Mouse (Mus musculus) ES-Bruce4 (cell line): ENCODE measurements around the gene Ntm.

Experiments used
- CTCF ChIP-seq: IDR thresholded peaks from one replicate; pipeline ENCODE4 v1.8.1; 2011; ENCODE audit warnings: low read depth, low read length
- POLR2A ChIP-seq: IDR thresholded peaks from one replicate; pipeline ENCODE4 v1.8.1; 2011; ENCODE audit warnings: low read length; ENCODE audit not compliant: insufficient read depth

DNA sequence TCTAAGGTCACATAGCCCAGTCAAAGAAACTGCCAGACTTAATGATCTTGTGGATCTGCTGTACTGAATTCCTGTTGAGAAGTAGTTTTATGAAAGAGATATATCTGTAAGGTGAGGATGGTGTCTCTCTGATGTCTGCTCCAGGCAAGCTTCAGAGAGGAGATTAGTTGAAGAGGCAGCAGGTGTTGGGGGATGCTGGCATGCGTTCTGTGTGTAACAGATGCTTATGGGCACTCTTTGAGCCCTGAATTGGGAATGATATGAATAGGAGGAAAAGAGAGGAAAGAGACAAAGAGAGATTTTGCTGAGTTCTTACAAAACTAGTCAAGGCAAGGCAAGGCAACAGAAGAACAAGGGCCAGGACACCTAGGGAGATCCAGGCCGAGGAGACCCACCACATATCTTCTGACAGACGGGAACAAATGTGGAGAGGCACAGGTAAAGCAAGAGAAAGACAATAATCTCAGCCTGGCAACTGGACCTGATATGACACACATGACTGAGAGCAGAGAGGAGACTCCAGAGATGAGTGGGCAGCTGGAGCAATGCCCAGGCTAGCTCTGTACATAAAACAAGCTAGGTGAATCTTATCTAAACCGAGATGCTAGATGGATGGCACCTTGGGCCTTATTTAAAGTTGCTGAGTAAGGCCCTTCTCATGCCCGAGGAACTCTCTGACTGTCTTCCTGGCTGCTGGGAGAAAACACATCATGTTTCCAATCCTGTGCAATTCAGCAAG lies 18.4 kb upstream of the Ntm start:
- TF ChIP-seq POLR2A (no peak), CTCF (no peak)
